Mouse (Mus musculus): Measurements from ENCODE around the gene Manf. TPM values are rescaled to one million over a fixed set of nuclear protein-coding genes. Genes with fewer than 3 reads are reported as not detected.

Gene Manf
- polyA plus RNA-seq (2012; rRNA removed) (79.7 and 110 TPM in 2 replicates), polyA plus RNA-seq (2014; fragmentation: Nextera tagmentation; extraction: Ambion mirVana) (230 and 268 TPM in 2 replicates)

DNA sequence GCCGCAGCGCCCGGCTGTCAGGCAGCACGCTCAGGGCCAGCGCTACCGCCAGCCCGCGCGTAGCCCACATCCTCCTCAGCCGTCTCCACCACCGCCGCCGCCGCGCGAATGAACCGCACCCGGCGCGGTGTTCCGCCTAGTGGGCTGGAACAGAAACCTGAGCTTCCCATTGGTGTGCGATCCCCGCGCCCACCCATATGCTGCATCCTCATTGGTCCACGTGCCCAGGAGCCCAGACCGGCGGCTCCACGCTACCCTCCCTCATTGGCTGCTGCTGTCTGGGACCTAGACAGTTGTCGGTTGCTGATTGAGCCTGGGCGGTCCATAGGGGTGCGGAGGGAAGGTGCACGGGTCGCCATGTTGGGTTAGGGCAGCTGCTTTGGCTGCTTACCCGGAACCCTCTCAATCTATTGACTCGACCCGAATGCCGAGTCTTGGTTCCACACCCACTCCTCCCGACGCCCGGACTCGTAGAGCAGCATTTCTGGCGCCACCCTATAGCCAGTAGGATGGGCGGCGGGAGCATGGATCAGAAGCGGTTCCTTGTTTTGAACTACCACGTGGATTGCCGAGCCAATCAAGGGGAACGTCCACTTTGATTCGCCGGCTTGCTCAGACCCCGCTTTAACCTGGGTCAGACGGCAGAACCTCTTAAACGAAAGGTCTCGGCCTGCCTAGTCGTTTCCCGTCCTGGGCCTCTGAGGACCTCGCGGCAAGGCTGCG, at the start of gene Manf:
Manf (minus strand) TSS at position 151 of the 723 bp plus-strand sequence.
- Histone ChIP-seq H3K27ac (replicated peaks; ENCODE audit: low read depth, low read length) (peak within 1 kb of the TSS; percentile 83), H3K9me3 (ENCODE audit: control insufficient read depth, low read length) (no peaks in the 10 kb centered on the region), H3K27me3 (ENCODE audit: control insufficient read depth, insufficient read depth, low read length) (no peaks in the 10 kb centered on the region), H3K9ac (ENCODE audit: low read depth, low read length, severe bottlenecking) (peak within 1 kb of the TSS; percentile 89), H3K4me1 (ENCODE audit: control insufficient read depth, insufficient read depth, low read length) (peaks cover 11% of the 10 kb centered on the region), H3K4me2 (replicated peaks; ENCODE audit: low read depth, low read length, severe bottlenecking) (peak within 1 kb of the TSS; percentile 69), H3K4me3 (replicated peaks; ENCODE audit: low read length) (peak within 1 kb of the TSS; percentile 92), H3K36me3 (ENCODE audit: control insufficient read depth, insufficient read depth, low read length) (peaks cover 31% of the 10 kb centered on the region)
- ATAC-seq (ENCODE audit: low FRiP score, low read depth) (peak; percentile 98), DNase-seq (ENCODE audit: low spot score) (peak; percentile 98)
- WGBS, result under 1% methylated on average over 48 of the region's 59 CpGs
- peak; percentile 93 for TF ChIP-seq POLR2A (IDR thresholded peaks at IDR 0.05; ENCODE audit: borderline replicate concordance, extremely low read depth, insufficient read depth, insufficient read length)

DNA sequence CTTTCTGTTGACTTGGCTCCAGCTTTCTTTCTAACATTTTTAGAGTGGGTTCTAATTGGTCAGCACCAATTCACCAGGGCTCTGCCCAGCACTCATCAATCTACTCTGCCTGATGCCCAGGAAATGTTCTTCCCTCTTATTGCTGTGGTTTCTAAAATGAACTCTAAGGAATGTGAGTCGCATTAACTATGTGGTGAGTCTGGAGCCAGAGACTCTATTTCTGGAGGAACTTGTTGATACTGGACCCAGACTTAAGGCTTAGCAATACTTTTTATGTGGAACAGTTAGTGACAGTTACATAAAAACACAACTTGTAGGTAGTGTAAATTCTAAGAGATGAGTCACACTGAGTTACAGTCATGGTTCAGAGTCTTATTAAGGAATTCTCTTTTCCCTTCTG, 43.2 kb upstream of the Manf start:
- no peak for DNase-seq (ENCODE audit: low spot score)
- ATAC-seq (ENCODE audit: low FRiP score, low read depth), result no peak
- TF ChIP-seq POLR2A (IDR thresholded peaks at IDR 0.05; ENCODE audit: borderline replicate concordance, extremely low read depth, insufficient read depth, insufficient read length), result no peak
- no peak overlapping the region for H3K4me3 ChIP-seq (replicated peaks; ENCODE audit: low read length)
- H3K4me1 ChIP-seq (ENCODE audit: control insufficient read depth, insufficient read depth, low read length), result no peaks in the 10 kb centered on the region
- H3K9ac ChIP-seq (ENCODE audit: low read depth, low read length, severe bottlenecking), result no peak overlapping the region
- 85% methylated on average over 1 of the region's 1 CpGs for WGBS
- no peaks in the 10 kb centered on the region for H3K27me3 ChIP-seq (ENCODE audit: control insufficient read depth, insufficient read depth, low read length)
- H3K27ac ChIP-seq (replicated peaks; ENCODE audit: low read depth, low read length), result no peak overlapping the region
- no peaks in the 10 kb centered on the region for H3K36me3 ChIP-seq (ENCODE audit: control insufficient read depth, insufficient read depth, low read length)
- H3K9me3 ChIP-seq (ENCODE audit: control insufficient read depth, low read length), result no peaks in the 10 kb centered on the region
- no peak overlapping the region for H3K4me2 ChIP-seq (replicated peaks; ENCODE audit: low read depth, low read length, severe bottlenecking)

- no peaks in the 10 kb centered on the region for H3K27me3 ChIP-seq (ENCODE audit: control insufficient read depth, insufficient read depth, low read length)
- H3K27ac ChIP-seq (replicated peaks; ENCODE audit: low read depth, low read length), result no peak overlapping the region
- 85% methylated on average over 6 of the region's 6 CpGs for WGBS
- H3K9me3 ChIP-seq (ENCODE audit: control insufficient read depth, low read length), result no peaks in the 10 kb centered on the region
- no peaks in the 10 kb centered on the region for H3K4me1 ChIP-seq (ENCODE audit: control insufficient read depth, insufficient read depth, low read length)
- H3K4me3 ChIP-seq (replicated peaks; ENCODE audit: low read length), result no peak overlapping the region
- H3K36me3 ChIP-seq (ENCODE audit: control insufficient read depth, insufficient read depth, low read length), result no peaks in the 10 kb centered on the region
- ATAC-seq (ENCODE audit: low FRiP score, low read depth), result no peak
- H3K4me2 ChIP-seq (replicated peaks; ENCODE audit: low read depth, low read length, severe bottlenecking), result no peak overlapping the region
- no peak for TF ChIP-seq POLR2A (IDR thresholded peaks at IDR 0.05; ENCODE audit: borderline replicate concordance, extremely low read depth, insufficient read depth, insufficient read length)
- no peak for DNase-seq (ENCODE audit: low spot score)
- H3K9ac ChIP-seq (ENCODE audit: low read depth, low read length, severe bottlenecking), result no peak overlapping the region
Observed at GRCm38 (mm10) chr9:106914878-106915277, 23.1 kb upstream of the Manf start.

DNA sequence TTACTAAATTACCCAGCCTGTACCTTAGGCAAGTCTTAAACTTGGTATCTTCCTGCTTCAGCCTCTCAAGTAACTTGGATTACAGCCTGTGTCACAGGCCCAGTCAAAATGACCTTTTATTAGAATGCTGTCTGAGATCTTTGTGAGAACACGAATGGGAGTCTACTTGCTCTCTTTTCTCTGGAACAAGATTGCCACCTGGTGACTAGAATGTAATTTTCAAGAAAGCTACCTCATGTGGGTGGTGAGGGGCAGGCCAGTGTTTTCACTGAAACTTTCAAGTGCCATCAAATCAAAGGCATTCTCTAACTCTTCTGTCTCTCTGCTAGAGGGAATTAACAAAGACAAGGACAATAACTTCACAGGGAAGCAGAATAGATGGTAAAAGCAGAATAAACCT, 22.0 kb upstream of the Manf start:
- H3K9me3 ChIP-seq (ENCODE audit: control insufficient read depth, low read length), result no peaks in the 10 kb centered on the region
- H3K4me2 ChIP-seq (replicated peaks; ENCODE audit: low read depth, low read length, severe bottlenecking), result no peak overlapping the region
- H3K4me1 ChIP-seq (ENCODE audit: control insufficient read depth, insufficient read depth, low read length), result no peaks in the 10 kb centered on the region; the same call in 1 of the 2 replicates
- no peaks in the 10 kb centered on the region for H3K27me3 ChIP-seq (ENCODE audit: control insufficient read depth, insufficient read depth, low read length)
- no peak for TF ChIP-seq POLR2A (IDR thresholded peaks at IDR 0.05; ENCODE audit: borderline replicate concordance, extremely low read depth, insufficient read depth, insufficient read length)
- no peak overlapping the region for H3K9ac ChIP-seq (ENCODE audit: low read depth, low read length, severe bottlenecking)
- no peak for ATAC-seq (ENCODE audit: low FRiP score, low read depth)
- no peak for DNase-seq (ENCODE audit: low spot score)
- H3K27ac ChIP-seq (replicated peaks; ENCODE audit: low read depth, low read length), result no peak overlapping the region
- H3K4me3 ChIP-seq (replicated peaks; ENCODE audit: low read length), result no peak overlapping the region
- H3K36me3 ChIP-seq (ENCODE audit: control insufficient read depth, insufficient read depth, low read length), result no peaks in the 10 kb centered on the region
- WGBS, result 5% methylated on average over 1 of the region's 1 CpGs

DNA sequence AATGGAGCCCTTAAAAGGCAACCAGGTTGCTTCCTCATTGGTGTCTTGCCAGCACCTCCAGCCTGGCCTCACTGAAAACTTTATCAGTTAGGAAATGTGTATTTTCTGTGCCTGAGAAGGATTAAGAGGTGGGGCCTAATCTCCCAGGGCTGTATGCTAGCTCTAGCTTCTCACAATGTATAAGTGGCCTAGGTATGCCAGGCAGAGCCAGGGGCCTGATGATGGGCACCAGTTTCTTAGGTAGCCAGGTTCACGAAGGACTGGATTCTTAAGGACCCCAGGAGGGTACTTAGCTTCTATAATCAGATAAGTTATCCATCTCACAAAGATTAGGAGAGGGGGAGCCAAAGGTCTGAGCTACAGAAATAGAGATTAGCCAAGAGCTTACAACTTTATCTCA, 19.8 kb upstream of the Manf start:
- H3K36me3 ChIP-seq (ENCODE audit: control insufficient read depth, insufficient read depth, low read length), result no peaks in the 10 kb centered on the region
- no peak for ATAC-seq (ENCODE audit: low FRiP score, low read depth)
- H3K27me3 ChIP-seq (ENCODE audit: control insufficient read depth, insufficient read depth, low read length), result no peaks in the 10 kb centered on the region
- no peak overlapping the region for H3K9ac ChIP-seq (ENCODE audit: low read depth, low read length, severe bottlenecking)
- no peaks in the 10 kb centered on the region; the same call in 1 of the 2 replicates for H3K4me1 ChIP-seq (ENCODE audit: control insufficient read depth, insufficient read depth, low read length)
- no peaks in the 10 kb centered on the region for H3K9me3 ChIP-seq (ENCODE audit: control insufficient read depth, low read length)
- H3K4me2 ChIP-seq (replicated peaks; ENCODE audit: low read depth, low read length, severe bottlenecking), result no peak overlapping the region
- no peak for DNase-seq (ENCODE audit: low spot score)
- no peak overlapping the region for H3K27ac ChIP-seq (replicated peaks; ENCODE audit: low read depth, low read length)
- no peak for TF ChIP-seq POLR2A (IDR thresholded peaks at IDR 0.05; ENCODE audit: borderline replicate concordance, extremely low read depth, insufficient read depth, insufficient read length)
- 71% methylated on average over 1 of the region's 1 CpGs for WGBS
- no peak overlapping the region for H3K4me3 ChIP-seq (replicated peaks; ENCODE audit: low read length)
